Mouse (Mus musculus) lung, embryonic 16.5 days (tissue): ENCODE measurements at regions not wholly inside any gene's neighbourhood (a gene's known extent, or its start where the extent isn't known, plus 50 kb on each side); places are given as distances from the start of the nearest gene placed in this dataset.

ENCODE experiments used
- ATAC-seq: fragments of 200-750 bp; cut with Nextera tagmentation; 2 replicates; pipeline ENCODE4 v1.8.0; 2017; ENCODE audit warnings: low read depth, mild to moderate bottlenecking, moderate library complexity
- H3K27ac ChIP-seq: fragments of 300-500 bp; sonication (generic); 2 replicates; pipeline ENCODE4 v1.5.1; 2014; ENCODE audit warnings: mild to moderate bottlenecking, control low read depth, low read length
- H3K27me3 ChIP-seq: fragments of 300-500 bp; sonication (generic); 2 replicates; pipeline ENCODE4 v1.6.1; 2014; ENCODE audit warnings: low read depth, low read length, mixed read lengths; ENCODE audit not compliant: control insufficient read depth, insufficient read depth
- H3K36me3 ChIP-seq: fragments of 300-500 bp; sonication (generic); 2 replicates; pipeline ENCODE4 v1.6.1; 2014; ENCODE audit warnings: low read length; ENCODE audit not compliant: control insufficient read depth, insufficient read depth
- H3K4me1 ChIP-seq: fragments of 300-500 bp; sonication (generic); replicated peaks from 2 replicates; pipeline ENCODE4 v1.6.1; 2014; ENCODE audit warnings: low read length, mixed read lengths; ENCODE audit not compliant: control insufficient read depth, insufficient read depth
- H3K4me2 ChIP-seq: fragments of 300-500 bp; sonication (generic); 2 replicates; pipeline ENCODE4 v1.6.1; 2014; ENCODE audit warnings: low read depth, low read length, control low read depth
- H3K4me3 ChIP-seq: fragments of 300-500 bp; sonication (generic); 2 replicates; pipeline ENCODE4 v1.5.1; 2014; ENCODE audit warnings: mild to moderate bottlenecking, low read length, control low read depth
- H3K9ac ChIP-seq: fragments of 300-500 bp; sonication (generic); 2 replicates; pipeline ENCODE4 v1.6.1; 2014; ENCODE audit warnings: low read length, control low read depth
- H3K9me3 ChIP-seq: fragments of 300-500 bp; sonication (generic); 2 replicates; pipeline ENCODE4 v1.6.1; 2016; ENCODE audit warnings: low read length; ENCODE audit not compliant: control insufficient read depth
- WGBS: fragments of 180-500 bp; shearing (Covaris S2); extraction: QIAGEN DNeasy Blood & Tissue Kit; methylation state at CpG from one replicate; pipeline ENCODE4 v1.1.7; 2014; 5-methylcytosine and 5-hydroxymethylcytosine counted together

- Histone ChIP-seq H3K36me3 (no peaks in the 10 kb centered on the region), H3K9ac (no peak overlapping the region), H3K4me1 (no peaks in the 10 kb centered on the region), H3K27ac (no peak overlapping the region), H3K9me3 (no peaks in the 10 kb centered on the region), H3K27me3 (no peaks in the 10 kb centered on the region), H3K4me2 (no peak overlapping the region), H3K4me3 (no peak overlapping the region)
- 59% methylated on average over 8 of the region's 8 CpGs for WGBS
- no peak for ATAC-seq
These were observed 518.9 kb upstream of the Nox3 start for GRCm38 (mm10) chr17:4214970-4215369.

- WGBS: 68% methylated on average over 4 of the region's 4 CpGs
- no peaks in the 10 kb centered on the region for H3K9me3 ChIP-seq
- peaks cover 4% of the 10 kb centered on the region; the same call in 1 of the 2 replicates for H3K4me1 ChIP-seq
- H3K27me3 ChIP-seq: no peaks in the 10 kb centered on the region
- no peak overlapping the region for H3K27ac ChIP-seq
- H3K4me3 ChIP-seq: no peak overlapping the region
- no peak overlapping the region for H3K4me2 ChIP-seq
- no peaks in the 10 kb centered on the region for H3K36me3 ChIP-seq
- no peak overlapping the region for H3K9ac ChIP-seq
- no peak for ATAC-seq
These were observed 520.1 kb upstream of the Nox3 start for GRCm38 (mm10) chr17:4216203-4216602.

- Histone ChIP-seq H3K4me2 (no peak overlapping the region), H3K9me3 (no peaks in the 10 kb centered on the region), H3K9ac (no peak overlapping the region), H3K27ac (no peak overlapping the region), H3K36me3 (no peaks in the 10 kb centered on the region), H3K4me3 (no peak overlapping the region), H3K4me1 (peaks cover 7% of the 10 kb centered on the region), H3K27me3 (no peaks in the 10 kb centered on the region)
- 83% methylated on average over 8 of the region's 8 CpGs for WGBS
- no peak for ATAC-seq
These were observed 520.7 kb upstream of the Nox3 start for GRCm38 (mm10) chr17:4216750-4217149.

GRCm38 (mm10) chr17:4220661-4221360 is 524.8 kb upstream of the Nox3 start:
- no peaks in the 10 kb centered on the region for H3K36me3 ChIP-seq
- no peaks in the 10 kb centered on the region for H3K9me3 ChIP-seq
- no peaks in the 10 kb centered on the region for H3K27me3 ChIP-seq
- H3K4me1 ChIP-seq: peaks cover 7% of the 10 kb centered on the region
- H3K9ac ChIP-seq: no peak overlapping the region
- no peak overlapping the region for H3K4me3 ChIP-seq
- no peak overlapping the region for H3K4me2 ChIP-seq
- no peak overlapping the region for H3K27ac ChIP-seq
- 37% methylated on average over 12 of the region's 12 CpGs for WGBS
- ATAC-seq: peak; percentile 36; the same call in 1 of the 2 replicates

- no peaks in the 10 kb centered on the region for H3K4me1 ChIP-seq
- H3K4me3 ChIP-seq: no peak overlapping the region
- no peaks in the 10 kb centered on the region for H3K27me3 ChIP-seq
- no peak overlapping the region for H3K9ac ChIP-seq
- WGBS: 73% methylated on average over 10 of the region's 10 CpGs
- H3K27ac ChIP-seq: no peak overlapping the region
- ATAC-seq: no peak
- H3K4me2 ChIP-seq: no peak overlapping the region
- no peaks in the 10 kb centered on the region for H3K9me3 ChIP-seq
- H3K36me3 ChIP-seq: no peaks in the 10 kb centered on the region
These were observed 531.8 kb upstream of the Nox3 start for GRCm38 (mm10) chr17:4227889-4228288.

GRCm38 (mm10) chr17:4229969-4230368 is 533.9 kb upstream of the Nox3 start:
- WGBS: 48% methylated on average over 2 of the region's 2 CpGs
- Histone ChIP-seq H3K4me1 (no peaks in the 10 kb centered on the region), H3K4me2 (no peak overlapping the region), H3K36me3 (no peaks in the 10 kb centered on the region), H3K9ac (no peak overlapping the region), H3K27me3 (no peaks in the 10 kb centered on the region), H3K4me3 (no peak overlapping the region), H3K9me3 (no peaks in the 10 kb centered on the region), H3K27ac (no peak overlapping the region)
- no peak for ATAC-seq

GRCm38 (mm10) chr17:4250476-4250875 is 554.4 kb upstream of the Nox3 start:
- H3K4me3 ChIP-seq: no peak overlapping the region
- no peaks in the 10 kb centered on the region for H3K4me1 ChIP-seq
- H3K27me3 ChIP-seq: no peaks in the 10 kb centered on the region
- H3K9me3 ChIP-seq: no peaks in the 10 kb centered on the region
- H3K27ac ChIP-seq: no peak overlapping the region
- H3K4me2 ChIP-seq: no peak overlapping the region
- no peak overlapping the region for H3K9ac ChIP-seq
- WGBS: 68% methylated on average over 2 of the region's 2 CpGs
- no peaks in the 10 kb centered on the region for H3K36me3 ChIP-seq
- ATAC-seq: no peak

- Histone ChIP-seq H3K9me3 (no peaks in the 10 kb centered on the region), H3K9ac (no peak overlapping the region), H3K27me3 (no peaks in the 10 kb centered on the region), H3K4me2 (no peak overlapping the region), H3K4me1 (peaks cover 4% of the 10 kb centered on the region; the same call in 1 of the 2 replicates), H3K4me3 (no peak overlapping the region), H3K36me3 (no peaks in the 10 kb centered on the region), H3K27ac (no peak overlapping the region)
- ATAC-seq: no peak
- WGBS: 52% methylated on average over 6 of the region's 6 CpGs
These were observed 569.4 kb upstream of the Nox3 start for GRCm38 (mm10) chr17:4265471-4265870.

GRCm38 (mm10) chr17:4265946-4266345 is 569.9 kb upstream of the Nox3 start:
- ATAC-seq: no peak
- Histone ChIP-seq H3K27ac (no peak overlapping the region), H3K4me1 (peaks cover 4% of the 10 kb centered on the region; the same call in 1 of the 2 replicates), H3K4me3 (no peak overlapping the region), H3K36me3 (no peaks in the 10 kb centered on the region), H3K4me2 (peak overlapping the region; percentile 26; the same call in 1 of the 2 replicates), H3K9ac (no peak overlapping the region), H3K27me3 (no peaks in the 10 kb centered on the region), H3K9me3 (no peaks in the 10 kb centered on the region)
- WGBS: 7% methylated on average over 6 of the region's 6 CpGs
